Mouse (Mus musculus) urinary bladder, postnatal 25 days (tissue): ENCODE data around the gene Xxylt1.

Source experiments
- DNase-seq: peaks from one replicate; pipeline ENCODE4 v3.0.0; 2022; ENCODE audit warnings: low spot score

Gene Xxylt1

GRCm38 (mm10) chr16:30916931-30917330 lies 164.3 kb downstream of the Xxylt1 start:
- DNase-seq = no peak

- DNase-seq = no peak
Measured at GRCm38 (mm10) chr16:30915611-30916220, 165.5 kb downstream of the Xxylt1 start.
